Mouse (Mus musculus): Measurements from ENCODE around the gene Cdc20b.

Gene Cdc20b

DNA sequence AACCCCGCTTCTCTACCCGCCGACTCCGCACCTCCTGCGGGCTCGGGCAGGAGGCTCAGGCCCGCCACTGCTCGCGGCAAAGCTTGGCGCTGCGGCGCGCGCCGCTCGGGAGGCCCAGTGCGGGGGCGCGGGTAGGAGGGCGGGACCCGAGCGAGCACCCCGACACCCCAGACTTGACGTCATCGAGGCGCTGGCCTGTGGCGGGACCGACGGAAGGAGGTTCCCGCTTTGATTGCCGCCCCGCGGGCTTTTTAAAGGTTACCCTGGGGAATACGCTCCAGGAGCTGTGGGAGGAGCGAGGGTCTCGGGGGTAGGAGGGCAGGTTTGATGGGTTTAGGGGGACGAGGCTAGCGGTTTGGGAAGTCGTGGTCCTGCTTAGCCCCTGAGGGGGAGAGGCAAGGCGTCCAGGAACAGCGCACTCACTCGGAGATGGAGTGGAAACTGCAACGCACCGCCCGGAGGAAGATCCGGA is at the start of gene Cdc20b:
Cdc20b (plus strand) TSS at position 162 of the 472 bp plus-strand sequence.
- DNase-seq (ENCODE audit: low spot score in 2 of 2) = peak; percentile 20 to 33

DNA sequence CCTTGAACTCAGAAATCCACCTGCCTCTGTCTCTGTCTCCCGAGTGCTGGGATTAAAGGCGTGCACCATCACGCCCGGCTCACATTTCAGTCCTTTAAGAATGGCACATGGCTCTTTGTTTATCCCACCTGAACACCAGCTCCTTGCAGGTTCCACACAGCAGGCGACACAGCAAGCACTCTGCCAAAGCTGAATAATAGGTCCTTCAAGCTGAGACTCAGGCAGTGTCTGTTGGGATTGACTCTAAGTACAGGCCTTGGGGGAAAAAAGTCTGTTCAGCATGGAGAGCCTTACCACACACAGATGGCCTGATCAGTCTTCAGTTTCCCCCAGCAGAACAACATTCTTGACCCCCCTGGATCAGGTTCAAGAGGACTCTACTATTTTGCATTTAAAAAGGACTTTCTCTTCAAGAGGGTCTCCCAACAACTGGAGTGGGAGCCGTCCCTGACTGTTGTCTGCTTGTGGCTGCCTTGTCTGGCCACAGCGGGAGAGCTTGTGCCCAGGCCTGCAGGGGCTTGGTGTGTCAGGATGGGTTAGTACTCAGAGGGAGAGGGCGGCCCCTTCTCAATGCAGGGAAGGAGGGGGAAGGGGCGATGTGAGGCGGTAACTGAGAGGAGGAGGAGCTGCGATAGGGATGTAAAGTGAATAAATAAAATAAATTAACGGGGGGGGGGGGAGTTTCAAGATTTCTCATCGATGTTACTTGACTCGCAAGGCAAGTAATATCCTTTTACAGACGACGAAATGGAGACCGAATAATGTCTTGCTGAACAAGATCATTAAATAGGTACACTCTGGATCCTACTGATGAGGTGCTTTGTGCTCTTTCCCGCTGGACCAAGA is 49.1 kb upstream of the Cdc20b start:
- no peak for DNase-seq (ENCODE audit: low spot score in 2 of 2)

DNA sequence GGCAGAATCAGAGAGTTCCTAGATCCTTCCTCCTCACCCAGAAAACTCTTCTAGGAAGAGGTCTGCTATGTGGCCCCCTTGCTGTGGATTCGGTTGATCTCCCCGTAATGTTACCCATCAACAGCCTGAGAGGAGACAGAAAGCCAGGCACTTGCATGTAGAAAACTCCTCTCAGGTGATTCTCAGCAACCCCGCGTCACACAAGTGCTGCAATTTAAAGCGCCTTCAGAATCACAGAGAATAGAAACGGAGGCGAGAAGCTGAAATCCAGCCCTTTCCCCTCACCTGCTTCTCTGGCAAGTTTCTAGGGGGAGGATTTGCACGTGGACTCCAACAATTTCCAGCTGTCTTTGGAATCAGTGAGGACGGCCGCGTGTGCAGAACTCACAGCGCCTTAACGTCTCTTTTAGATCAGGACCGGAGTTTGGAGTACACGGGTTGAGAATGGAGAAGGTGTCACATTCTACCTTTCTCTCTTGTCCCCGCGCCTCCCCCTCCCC is 48.4 kb upstream of the Cdc20b start:
- no peak for DNase-seq (ENCODE audit: low spot score in 2 of 2)

DNA sequence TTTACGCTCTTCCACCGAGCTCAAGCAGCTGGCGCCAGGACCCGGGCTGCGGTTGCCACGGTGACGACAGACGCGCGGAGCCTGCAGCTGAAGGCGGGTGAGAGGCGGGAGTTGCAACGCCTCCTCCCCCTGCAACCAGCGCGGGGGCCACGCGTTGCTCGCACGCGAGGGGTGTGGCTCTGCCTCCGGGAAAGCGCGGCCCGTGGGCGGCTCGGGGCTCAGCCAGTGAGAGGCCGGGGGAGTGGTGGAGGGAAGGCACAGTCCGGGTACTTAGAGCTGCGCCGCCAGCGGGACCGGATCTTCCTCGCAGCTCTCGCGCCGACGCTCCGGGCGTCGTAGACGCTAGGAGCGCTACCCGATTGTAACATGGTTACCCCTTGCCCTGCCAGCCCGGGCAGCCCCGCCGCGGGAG is 47.4 kb upstream of the Cdc20b start, which contains the start of gene Ccno:
Ccno (plus strand) TSS at position 271 of the 412 bp plus-strand sequence.
- DNase-seq (ENCODE audit: low spot score in 2 of 2) = peak; percentile 90 to 95

DNA sequence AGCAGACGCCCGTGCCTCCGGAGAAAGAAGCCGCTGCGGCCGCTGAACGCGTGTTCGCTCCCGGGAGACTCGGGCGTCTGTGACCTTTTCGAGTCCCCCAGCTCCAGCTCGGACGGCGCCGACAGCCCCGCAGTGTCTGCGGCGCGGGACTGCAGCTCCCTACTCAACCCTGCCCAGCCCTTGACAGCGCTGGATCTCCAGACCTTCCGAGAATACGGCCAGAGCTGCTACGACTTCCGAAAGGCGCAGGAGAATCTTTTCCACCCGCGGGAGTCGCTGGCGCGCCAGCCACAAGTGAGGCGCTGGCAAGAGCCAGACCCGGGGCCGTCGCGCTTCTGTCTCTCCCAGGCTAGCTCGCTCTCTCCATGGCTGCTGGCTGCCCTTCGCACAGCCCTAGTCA is 46.9 kb upstream of the Cdc20b start:
- DNase-seq (ENCODE audit: low spot score in 2 of 2) = no peak

DNA sequence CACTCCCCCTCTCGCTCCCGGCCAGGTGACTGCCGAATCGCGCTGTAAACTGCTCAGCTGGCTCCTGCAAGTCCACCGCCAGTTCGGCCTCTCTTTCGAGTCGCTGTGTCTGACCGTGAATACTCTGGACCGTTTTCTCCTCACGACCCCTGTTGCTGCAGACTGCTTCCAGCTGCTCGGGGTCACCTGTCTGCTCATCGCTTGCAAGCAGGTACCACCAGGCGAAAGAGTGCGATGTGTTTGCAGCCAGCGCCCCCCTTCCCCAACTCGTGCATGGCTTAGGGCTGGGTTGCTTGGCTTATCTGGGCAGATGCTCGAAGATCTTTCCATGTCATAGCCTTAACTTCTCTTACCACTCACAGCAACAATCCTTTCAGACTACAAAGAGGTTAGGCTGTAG is 46.0 kb upstream of the Cdc20b start:
- no peak for DNase-seq (ENCODE audit: low spot score in 2 of 2)

DNA sequence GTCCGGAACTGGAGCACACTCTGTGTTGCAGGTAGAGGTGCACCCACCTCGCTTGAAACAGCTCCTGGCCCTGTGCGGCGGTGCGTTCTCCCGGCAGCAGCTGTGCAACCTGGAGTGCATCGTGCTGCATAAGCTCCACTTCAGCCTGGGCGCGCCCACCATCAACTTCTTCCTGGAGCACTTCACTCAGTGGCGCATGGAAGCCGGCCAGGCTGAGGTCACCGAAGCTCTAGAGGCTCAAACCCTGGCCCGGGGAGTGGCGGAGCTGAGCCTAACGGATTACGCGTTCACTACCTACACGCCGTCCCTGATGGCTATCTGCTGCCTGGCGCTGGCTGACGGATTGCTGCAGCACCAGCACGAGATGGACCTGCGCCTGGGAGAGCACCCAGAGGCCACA is 45.4 kb upstream of the Cdc20b start:
- no peak for DNase-seq (ENCODE audit: low spot score in 2 of 2)

DNA sequence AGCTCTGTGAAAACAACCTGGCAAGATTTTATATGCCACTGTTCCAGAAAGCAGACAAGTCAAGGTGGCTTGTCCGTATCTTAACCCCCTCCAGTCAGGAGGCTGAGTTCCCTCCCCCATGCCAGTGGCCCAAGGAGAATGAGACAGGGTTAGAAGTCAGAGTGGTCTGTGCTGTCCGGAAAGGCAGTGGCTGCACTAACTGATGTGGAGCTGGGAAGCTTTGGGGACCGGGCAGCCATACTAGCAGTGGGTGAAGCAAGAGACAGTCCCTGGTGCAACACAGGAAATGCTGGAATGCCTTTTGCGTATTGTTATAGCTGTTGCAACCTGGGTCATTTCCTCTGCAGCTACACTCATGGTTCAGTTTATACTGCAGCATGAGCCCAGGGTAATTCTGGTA is 44.6 kb upstream of the Cdc20b start:
- DNase-seq (ENCODE audit: low spot score in 2 of 2) = no peak

DNA sequence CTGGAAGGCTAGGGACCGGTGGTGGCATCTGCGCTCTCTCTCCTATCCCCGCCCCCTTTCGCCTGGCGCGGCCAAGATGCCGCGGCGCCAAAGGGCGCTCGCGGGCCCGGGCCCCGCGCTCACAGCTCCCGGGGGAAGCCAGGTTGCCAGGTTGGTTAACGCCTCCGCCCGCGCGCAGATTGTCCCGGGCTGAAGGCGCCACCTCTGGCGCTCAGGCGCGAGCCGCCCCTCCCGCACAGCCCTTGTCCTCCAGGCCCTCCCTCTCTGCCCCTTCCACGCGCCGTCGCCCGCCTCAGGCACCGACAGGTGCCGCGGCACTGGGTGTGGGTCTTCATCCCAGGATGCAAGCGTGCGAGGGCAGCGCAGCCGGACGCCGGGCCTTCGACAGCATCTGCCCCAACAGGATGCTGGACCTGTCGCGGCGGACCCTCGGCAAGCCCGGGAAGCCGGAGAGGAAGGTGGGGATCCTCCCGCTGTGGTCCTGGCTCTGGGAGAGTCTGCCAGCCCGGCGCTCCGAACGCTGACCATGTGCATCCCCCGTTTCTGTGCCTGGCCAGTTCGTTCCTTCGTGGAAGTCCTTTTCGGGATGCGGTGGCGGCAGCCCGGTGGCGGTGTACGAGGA is 41.3 kb upstream of the Cdc20b start, which contains the start of gene Mcidas:
Mcidas (plus strand) TSS at position 315 of the 622 bp plus-strand sequence.
- no peak for DNase-seq (ENCODE audit: low spot score in 2 of 2)

DNA sequence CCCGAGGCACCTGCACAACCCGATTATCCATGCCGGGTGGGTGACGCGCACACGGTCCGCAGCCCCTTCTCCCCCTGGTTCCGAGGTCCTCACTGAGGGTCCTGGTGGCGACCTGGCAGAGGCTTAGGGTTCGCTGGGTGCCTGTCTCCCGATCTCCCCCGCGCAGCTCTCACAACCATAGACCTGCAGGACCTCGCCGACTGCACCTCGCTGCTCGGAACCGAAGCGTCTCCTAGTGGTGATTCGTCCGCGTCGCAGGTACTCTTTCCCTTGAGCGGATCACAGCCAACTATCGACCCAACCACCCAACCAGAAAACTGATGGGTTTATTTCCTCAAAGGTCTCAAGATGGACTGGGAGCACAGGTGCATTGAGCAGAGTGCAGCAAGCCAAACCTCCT is 40.7 kb upstream of the Cdc20b start:
- DNase-seq (ENCODE audit: low spot score in 2 of 2) = peak; percentile 47 to 53

DNA sequence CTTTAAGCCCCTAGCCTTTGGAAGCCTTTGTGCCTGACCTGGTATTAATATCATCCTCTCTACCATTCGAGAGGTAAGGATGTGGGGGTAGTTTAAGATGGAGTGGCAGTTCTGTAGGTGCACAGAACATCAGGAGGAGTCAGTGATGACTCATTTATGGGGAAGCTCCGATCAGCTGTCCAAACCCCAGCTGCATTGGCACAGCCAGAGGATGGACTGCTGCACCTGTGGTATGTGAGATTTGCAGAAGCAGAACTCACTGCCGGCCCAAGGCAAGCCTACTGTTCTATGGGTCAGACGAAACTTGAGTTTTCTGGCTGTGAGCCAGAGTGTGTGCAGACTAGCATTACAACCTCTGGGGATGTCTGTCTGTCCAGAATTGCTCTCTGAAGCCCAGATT is 38.5 kb upstream of the Cdc20b start:
- no peak for DNase-seq (ENCODE audit: low spot score in 2 of 2)

DNA sequence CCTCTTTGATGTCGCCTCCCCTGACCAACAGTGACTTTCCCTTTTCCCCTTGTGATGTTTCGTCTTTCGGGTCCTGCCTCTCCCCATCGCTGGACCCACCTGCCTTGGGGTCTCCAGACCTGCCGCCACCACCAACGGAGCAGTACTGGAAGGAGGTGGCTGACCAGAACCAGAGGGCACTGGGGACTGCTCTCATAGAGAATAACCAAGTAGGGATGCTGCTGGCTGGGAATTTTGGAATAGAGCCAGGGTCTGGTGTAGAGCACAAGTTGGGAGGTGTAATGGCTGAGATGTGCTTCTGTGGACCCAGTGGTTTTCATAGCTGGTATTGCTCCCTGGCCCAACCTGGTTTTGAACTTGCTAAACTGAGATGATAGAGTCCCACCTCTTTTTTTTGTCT is 37.5 kb upstream of the Cdc20b start:
- no peak for DNase-seq (ENCODE audit: low spot score in 2 of 2)

DNA sequence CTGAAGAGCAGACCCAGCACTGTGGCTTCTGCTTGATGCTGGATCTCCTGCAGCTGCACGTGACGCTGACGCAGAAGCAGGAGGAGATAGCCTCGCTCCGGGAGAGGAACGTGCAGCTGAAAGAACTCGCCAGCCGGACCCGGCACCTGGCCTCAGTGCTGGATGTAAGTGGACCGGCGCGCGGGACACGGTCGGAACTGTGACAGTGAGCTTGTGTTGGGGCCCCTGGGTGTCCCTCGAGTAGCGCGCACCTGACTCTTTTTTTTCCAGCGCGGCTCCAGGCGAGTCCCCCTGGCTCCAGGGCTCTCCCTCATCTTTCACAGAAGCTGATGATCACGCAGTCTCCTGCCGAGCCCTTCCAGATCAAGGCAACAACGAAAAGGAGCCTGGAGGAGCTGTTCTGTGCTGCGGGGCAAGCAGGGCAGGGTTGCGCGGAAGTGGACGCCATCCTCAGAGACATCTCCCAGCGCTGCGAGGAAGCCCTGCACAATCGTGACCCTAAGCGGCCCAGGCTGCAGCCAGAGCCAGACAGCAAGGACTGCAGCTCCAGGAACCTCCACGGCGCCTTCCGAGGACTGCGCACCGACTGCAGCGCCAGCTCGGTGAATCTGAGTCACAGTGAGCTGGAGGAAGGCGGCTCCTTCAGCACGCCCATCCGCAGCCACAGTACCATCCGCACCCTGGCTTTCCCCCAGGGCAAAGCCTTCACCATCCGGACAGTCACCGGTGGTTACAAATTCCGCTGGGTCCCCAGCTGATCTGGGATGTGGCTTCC is 36.3 kb upstream of the Cdc20b start:
- peak; percentile 64 to 75 for DNase-seq (ENCODE audit: low spot score in 2 of 2)

DNA sequence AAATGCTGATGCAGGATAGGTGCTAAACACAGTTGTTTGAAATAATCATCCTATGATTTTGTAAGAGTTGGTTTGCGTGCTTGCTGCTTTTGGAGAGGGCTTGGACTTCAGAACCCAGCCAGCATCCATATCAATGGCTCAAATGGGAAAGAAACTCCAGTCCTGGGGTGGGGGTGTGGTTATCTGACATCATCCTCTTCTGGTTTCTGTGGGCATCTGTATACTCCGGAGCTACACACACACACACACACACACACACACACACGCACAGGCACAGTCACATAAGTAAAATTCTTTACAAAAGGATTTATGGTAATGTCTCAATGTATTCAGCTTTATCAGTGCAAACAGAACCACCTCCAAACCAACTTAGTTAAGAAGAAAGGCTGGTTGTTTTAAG is 34.8 kb upstream of the Cdc20b start:
- no peak for DNase-seq (ENCODE audit: low spot score in 2 of 2)

DNA sequence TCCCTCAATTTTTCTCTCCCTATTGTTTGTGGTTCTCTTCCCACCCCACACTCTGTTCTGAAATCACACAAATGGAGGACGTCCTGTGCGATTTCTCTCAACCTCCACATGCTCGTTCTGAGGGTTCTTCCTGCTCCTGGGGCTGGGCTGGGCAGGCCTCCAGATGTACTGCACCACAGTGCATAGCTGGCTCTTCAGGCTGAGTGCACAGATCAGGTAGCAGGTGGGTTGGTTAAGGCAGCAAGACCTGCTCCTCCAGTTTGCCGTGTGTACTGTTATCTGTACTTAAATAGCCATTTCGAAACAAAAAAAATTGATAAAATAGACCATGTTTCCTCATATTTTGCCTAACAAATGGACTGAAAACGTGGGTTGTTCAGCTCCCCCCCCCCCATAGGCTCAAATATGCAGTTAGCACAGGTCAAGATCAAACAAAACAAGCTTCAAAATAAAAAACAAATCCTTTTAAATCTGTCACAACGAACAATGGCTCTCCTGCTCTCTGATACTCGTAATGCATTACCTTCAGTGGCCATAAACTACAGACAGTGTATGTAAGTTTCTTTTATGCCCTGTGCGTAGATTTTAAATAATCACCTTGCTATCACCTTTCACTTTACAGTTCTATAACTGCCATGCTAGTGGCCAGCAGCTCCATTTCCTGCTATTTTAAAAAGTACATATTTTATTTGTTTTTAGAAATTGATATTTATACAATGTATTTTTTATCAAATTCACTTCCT is 34.2 kb upstream of the Cdc20b start:
- no peak for DNase-seq (ENCODE audit: low spot score in 2 of 2)

DNA sequence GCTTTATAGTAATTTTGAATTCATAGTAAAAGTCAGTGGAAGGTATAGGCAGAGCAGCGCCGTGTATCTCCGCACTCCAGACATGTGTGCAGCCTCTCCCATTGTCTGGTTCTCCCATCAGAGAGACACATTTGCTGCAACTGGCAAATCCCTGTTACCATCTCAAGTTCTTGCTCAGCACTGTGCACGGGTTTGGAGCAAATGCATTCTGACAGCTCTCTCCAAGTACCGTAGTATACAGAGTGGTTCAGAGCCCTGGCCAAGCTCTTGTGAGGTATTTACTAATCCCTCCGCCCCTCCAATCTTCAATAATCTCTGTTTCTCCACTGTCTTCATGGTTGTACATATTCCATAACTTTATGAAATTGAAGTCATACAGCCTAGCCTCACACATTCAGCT is 22.2 kb upstream of the Cdc20b start:
- DNase-seq (ENCODE audit: low spot score in 2 of 2) = no peak

DNA sequence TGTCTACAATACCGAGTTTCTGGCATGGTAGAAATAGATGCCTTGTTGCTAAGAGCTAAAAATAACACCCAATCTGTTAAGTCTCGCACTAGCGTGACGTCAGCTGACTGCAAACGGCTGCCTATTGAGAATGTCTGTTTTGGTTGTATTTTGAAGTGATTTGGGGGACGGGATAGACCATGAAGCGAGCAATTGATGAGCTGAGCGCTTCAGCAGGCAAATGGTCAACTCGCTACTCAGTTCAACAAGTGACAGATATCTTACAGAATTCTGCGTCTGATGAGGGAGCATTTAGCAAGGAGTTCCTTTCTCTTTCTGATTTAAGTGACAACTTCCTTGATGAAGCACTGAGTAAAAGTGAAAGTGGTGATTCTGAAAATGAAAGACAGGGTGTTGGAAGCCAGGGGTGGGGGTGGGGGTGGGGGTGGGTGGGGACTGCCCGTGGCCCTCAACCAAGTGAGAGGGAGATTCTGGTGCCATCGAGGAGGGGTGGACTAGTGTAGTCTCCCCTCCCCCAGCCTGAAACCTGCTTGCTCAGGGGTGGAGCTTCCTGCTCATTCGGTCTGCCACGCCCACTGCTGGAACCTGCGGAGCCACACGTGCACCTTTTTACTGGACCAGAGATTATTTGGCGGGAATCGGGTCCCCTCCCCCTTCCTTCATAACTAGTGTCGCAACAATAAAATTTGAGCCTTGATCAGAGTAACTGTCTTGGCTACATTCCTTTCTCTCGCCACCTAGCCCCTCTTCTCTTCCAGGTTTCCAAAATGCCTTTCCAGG is 21.5 kb upstream of the Cdc20b start:
- DNase-seq (ENCODE audit: low spot score in 2 of 2) = peak in 1 of 2 experiments; percentile 32

DNA sequence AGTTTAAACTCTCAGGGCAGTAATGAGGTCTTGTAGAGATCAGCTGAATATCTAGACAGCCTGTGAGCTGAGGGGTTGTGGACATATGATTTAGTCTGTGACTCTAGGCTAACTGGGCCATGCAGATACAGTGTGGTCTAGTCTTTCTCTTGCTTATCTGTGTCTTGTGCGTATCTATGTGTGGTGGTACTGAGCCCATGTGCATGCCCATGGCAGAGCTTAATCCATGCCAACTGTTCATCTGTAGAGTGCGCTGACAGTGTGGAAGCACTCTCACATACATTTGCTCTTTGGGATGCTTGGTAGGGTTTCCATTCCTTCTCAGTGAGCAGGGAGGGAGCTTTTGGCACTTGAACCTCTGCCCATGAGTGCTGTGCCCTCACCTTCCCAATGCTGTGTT is 13.4 kb upstream of the Cdc20b start:
- DNase-seq (ENCODE audit: low spot score in 2 of 2) = no peak

DNA sequence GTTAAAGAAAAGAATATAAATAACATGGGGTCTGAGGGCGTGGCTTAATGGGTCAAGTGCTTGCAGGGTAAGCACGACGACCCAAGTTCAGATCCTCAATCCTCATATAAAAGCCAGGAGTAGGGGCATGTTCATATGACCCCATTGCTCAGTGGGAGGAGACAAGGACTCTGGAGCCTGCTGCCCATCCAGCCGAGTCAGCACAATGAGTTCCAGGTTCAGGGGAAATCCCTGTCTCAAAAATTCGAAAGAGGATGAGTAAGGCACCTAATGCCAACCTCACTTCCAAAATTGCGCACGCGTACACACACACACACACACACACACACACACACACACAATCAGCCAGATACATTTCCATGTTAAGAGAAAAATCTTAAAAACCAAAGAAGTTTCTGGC is 12.4 kb upstream of the Cdc20b start:
- DNase-seq (ENCODE audit: low spot score in 2 of 2) = no peak

DNA sequence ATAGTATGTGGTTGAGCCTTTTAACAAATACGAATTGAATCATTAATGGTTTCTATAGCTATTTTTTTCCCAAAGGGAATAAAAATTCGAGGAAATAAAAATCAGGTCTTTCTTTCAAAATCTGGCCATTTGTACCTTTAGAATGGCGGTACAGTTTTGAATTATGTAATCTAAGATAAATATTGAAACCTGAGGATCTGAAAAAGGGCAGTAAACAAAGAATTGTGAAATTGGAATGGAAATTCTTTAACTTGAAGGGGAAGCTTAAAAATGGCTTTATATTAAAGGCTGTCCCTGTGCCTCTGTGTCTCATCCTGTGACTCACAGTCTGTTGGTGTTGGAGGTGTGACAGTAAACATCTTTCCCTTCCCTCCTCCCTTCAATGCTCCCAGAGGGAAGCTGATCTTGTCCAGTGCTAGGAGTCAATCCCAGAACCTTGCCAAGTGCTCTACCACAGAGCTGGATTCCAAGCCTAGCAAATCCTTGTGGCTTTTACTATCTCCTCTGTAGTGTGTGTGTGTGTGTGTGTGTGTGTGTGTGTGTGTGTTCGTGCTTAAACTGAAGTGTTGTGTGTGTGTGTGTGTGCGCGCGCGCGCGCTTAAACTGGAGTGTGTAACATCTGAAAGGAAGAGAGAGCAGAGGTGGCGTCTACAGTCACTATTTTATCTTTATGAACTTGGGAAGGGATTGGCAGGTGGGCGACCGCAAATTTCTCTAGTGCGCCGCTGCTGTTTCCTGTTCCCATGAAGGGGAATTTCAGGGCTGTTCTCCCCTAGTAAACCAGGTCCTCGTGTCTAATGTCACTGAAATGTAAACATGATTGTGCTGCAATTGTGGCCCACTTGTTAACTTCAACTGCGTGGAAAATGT is 11.4 kb upstream of the Cdc20b start:
- DNase-seq (ENCODE audit: low spot score in 2 of 2) = no peak

Data from frontal cortex, postnatal 36 days (tissue).